Mouse (Mus musculus) gastrocnemius, adult 18-20 months (tissue): ENCODE data around the gene Armcx6. TPM values are rescaled to one million over a fixed set of nuclear protein-coding genes. Genes with fewer than 3 reads are reported as not detected.

Experiments
- microRNA-seq: library from miRNA; unstranded; fragments of <30 nt; microRNA quantifications from one replicate; pipeline ENCODE4 v1.2.0, GENCODE M21; 2021
- total RNA-seq, 2 experiments: library from RNA; stranded (reverse); gene quantifications; 2 replicates each; pipeline ENCODE4 v1.2.3; 2021

The Armcx6 gene
- total RNA-seq, 2 experiments from 2014 or later: 0.94 to 1.8 TPM

Small RNA genes within 50 kb of the gene (microRNA-seq; reads per million reads assigned to microRNA genes)
- gene Mir7093: not detected

Other genes with a start within 250 kb of the Armcx6 start
- 10 to 100 TPM; 10.1 to 12.5 TPM for gene Timm8a1, start 209.6 kb downstream of the Armcx6 start, total RNA-seq
- gene Btk, start 167.8 kb downstream of the Armcx6 start, total RNA-seq: under 1 TPM; 0.23 to 0.43 TPM
- 100 to 1,000 TPM; 125 to 133 TPM for gene Rpl36a, start 165.8 kb downstream of the Armcx6 start, total RNA-seq
- gene Gla, start 150.3 kb downstream of the Armcx6 start, total RNA-seq: 1 to 10 TPM; 2.0 to 2.2 TPM
- gene Hnrnph2, start 150.2 kb downstream of the Armcx6 start, total RNA-seq: 10 to 100 TPM; 45.6 to 53.7 TPM
- gene Armcx4, start 64.9 kb downstream of the Armcx6 start, total RNA-seq: 1 to 10 TPM; 4.6 to 5.9 TPM
- gene Armcx1, start 33.5 kb downstream of the Armcx6 start, total RNA-seq: 1 to 10 TPM; 1.4 to 1.5 TPM
- gene Armcx3, start 5.2 kb upstream of the Armcx6 start, total RNA-seq: 10 to 100 TPM; 17.0 to 23.3 TPM
- gene Armcx2, start 57.8 kb upstream of the Armcx6 start, total RNA-seq: 1 to 10 TPM; 1.5 to 2.7 TPM
- gene Nxf2, start 213.3 kb upstream of the Armcx6 start, total RNA-seq: not detected